Mouse (Mus musculus) ovary, postnatal 10 days (tissue): ENCODE data around the gene Dusp5.
"Not testable (repeated sequence)": the region's sequence is repeated elsewhere in the genome, so short reads cannot be mapped to it uniquely, and the experiment has no call there.

Source experiments
- DNase-seq: peaks from one replicate; pipeline ENCODE4 v3.0.0; 2022; ENCODE audit warnings: low spot score

The Dusp5 gene

DNA sequence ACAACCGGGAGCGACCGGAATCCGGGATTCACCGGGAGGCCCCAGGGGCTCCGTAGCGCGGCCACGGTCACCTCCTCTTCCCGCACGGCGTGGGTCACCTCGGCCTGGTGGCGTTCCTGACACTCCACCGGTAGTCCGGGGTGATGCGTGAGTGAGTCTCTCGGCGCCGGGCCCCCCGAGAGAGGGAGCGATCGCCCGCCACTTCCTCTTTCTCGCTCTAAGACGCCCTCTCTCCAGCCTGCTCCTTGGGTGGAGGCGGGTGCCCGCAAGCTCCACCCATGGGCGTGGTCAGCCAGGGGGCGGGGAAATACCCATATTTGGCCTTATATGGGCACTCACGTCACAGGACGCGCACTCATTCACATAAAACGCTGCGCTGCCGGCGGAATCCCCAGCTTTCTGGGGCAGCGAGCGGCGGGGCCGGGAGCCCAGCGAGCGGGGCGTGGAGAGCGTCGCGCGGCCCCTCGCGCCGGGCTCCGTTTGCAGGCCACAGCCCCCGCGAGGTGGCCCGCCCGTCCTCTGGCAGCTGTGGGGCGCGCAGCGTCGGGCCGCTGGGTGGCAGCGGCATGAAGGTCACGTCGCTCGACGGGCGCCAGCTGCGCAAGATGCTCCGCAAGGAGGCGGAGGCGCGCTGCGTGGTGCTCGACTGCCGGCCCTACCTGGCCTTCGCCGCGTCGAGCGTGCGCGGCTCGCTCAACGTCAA lies at the start of gene Dusp5:
Gene Dusp5 (plus strand): TSS at position 358 of the 703 bp plus-strand sequence.
- peak; percentile 94 for DNase-seq

DNA sequence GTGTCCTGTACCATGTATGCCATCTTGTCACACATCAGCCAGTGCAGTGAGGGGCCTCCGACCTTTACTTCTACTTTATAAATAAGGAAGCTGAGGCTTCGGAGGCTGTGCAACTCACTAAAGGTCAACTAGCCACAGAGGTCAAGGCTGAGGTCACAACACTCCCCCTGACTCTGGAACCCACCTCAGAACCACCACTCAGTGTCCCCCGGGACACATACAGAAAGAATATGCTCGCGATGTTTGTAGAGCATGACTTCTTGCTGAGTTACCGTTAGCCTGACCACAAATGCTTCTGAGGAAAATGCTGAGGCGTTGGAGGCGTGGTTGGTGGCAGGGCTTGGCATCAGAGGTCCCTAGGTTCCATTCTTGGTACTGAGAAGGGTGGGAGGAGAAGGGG lies 49.3 kb upstream of the Dusp5 start:
- no peak for DNase-seq

DNA sequence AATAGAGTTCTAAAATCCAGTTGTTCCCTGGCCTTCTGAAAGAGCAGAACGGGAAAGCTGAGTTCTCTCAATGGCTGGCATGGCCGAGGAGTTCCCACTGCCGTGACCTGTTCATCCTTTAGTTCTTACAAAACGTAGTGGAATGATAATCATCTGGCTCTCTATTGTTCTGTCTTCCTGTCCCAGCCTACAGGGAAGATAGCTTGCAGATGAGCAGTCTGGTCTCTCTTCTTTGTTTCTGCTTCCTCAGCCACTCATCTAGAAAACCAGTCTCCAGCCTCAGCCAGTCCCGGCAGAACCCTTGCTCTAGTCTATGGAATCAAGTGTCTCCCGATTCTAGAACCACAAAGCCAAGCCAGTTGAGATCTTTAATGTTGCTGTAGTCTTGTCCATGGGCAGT lies 46.8 kb upstream of the Dusp5 start:
- no peak for DNase-seq

DNA sequence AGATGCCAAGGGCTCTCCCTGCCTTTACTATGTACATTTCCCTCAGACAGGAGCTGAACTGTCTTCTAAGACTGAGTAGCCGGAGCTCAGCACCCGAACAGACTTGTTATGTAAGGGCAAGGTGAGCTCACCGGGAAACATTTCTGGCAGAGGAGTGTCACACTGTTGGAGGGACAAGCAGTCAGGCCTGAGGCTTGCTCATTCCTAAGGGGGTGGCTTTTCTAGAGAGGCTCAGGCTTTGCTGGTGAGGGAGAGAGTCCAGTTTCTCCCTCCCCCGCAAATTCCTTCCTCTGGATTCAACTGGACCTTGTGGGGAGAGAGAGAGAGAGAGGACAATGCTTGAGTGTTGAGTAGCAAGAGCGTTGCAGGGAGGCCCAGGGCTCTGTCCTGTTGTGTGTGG lies 46.4 kb upstream of the Dusp5 start:
- DNase-seq = no peak

DNA sequence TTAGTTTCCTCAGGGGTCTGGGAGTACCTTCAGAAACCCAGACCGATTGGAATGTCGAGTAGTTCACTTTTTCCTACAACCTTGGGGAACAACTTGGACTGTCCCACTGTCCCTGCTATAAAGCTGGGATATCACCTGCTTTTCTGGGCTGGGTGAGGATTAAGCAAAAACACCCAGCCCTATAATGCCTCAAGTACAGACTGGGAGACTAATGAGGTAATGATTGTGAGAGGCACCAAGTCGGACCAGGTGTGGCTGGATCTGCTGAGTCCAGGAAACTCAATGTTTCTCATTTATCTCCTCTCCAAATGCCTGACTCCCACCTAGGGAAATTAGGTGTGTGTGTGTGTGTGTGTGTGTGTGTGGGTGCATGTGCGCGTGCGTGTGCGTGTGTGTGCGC lies 44.9 kb upstream of the Dusp5 start:
- no peak for DNase-seq

DNA sequence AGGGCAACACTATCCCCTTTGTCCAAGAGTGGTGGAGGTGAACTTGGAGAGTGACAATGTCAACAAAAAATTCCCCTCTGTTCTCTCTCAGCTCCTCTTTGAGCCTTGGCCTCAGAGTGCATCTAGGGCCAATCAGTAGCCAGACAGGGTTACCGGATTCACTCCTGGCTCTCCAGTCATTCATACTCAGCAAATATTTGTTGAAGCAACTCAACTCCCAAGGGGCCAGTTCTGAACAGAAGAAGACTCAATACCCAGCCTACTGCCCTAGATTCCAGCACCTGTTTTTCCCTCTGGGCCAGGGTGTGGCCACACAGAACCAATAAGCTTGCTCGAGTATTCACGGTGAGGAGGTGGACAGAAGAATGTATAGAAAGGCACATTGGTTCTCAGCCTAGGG lies 44.0 kb upstream of the Dusp5 start:
- DNase-seq = no peak

DNA sequence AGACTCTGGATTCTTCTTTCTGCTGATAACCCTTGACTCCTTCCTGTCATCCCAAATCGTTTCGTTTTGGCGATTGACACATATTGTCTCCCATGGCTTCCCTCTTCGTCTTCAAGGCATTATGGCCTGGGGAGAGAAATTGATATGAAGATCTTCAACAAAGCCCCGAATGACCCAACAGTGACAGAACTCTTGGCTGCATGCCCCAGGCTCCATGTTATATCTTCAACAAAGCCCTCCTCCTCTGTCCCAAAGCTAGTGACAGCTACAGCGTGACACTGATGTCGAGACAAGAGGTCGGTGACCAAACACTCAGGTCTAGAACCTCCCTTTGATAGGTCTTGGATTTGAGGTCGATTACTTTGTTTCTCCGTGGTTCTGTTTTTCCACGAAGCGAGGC lies 39.7 kb upstream of the Dusp5 start:
- no peak for DNase-seq

DNA sequence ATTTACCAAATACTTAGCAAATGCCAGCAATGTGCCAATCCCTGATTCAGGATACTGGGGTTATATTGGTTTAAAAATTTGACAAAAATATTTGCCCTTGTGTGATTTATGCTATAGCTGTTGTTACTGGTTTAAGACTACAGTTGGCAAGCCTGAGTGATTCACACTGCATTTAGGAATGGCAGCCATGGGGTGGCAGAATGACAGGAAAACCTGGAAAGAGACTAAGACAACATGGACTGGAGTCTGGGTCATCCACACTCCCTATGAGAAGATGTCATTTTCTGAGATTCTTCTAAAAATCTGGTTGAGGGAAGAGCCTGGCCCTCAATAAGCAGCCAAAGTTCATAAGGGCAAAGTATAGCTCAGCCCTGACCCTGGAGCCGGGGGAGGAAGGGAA lies 39.0 kb upstream of the Dusp5 start:
- DNase-seq = no peak

DNA sequence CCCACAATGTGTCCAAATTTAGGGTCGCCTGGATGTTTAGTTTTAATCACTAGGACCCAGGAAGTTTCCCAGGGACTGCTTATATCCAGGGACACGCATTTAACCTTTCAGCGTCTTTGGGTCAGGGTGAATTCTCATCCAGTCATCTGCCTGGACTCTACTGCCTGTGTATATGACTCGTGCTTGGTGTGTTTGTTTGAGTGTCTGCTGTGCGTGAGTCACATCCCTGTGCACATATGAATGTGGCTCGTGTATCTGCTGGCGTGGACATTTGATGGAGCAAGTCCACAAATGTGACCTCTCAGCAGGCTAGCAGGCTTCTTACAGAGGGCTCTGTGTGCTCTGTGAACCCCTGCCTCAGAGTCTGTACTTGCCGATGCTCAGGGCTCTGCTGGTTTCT lies 38.0 kb upstream of the Dusp5 start:
- DNase-seq = no peak

DNA sequence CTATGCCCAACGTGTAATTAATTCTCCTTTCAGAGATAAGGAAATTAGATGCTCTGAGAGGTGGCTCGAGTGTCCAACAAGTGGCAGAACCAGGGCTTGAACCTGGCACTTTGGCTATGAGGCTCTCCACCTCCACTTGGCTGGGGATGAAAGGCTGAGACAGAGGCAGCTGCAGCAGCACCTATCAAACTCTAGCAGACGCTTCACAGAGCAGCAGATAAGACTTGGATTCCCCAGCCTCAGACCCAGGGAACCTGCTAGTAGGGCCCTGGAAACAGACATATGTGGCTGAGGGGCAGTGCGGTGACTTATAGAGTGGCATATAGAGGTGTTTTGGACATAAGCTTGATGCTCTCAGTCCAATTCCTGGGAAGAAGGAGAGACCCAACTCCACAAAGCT lies 36.4 kb upstream of the Dusp5 start:
- no peak for DNase-seq

DNA sequence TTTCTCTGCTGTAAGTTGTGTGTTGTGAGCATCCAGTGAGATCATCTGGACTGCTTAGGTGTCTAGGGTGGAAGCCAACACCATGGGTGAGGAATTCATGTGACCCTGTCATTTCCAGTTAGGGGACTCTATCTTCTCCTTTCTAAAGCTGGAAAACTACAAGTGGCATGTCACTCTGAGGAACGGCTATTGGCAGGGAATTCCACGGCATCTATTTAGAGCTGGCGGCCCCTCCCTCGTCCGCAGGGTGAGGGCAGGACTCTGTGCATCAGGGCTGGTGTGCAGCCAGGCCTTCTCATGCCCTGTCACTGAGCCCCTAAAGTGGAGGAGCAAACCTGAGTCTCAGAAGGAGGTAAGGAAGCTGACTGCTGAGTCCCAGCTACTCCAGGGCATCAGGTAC lies 35.0 kb upstream of the Dusp5 start:
- DNase-seq = no peak

DNA sequence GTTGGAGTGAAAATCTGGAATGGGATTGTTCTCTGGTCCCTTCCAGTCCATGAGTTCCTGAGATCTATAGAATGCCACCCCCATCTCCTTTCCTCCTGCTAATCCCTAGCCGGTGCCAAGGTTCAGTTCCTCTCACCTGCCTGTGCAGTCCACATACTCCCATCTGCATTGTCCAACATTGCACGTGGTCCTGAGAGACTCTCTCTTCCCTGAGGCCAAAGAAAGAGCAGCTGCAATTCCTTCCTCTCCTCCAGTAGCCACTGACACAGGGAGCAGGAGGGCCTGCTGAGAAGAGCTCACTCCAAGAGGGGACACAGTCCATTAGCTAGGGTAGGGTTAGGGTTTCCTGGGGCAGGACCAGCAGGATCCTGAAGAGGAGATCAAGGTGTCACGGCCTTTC lies 31.0 kb upstream of the Dusp5 start:
- DNase-seq = no peak

DNA sequence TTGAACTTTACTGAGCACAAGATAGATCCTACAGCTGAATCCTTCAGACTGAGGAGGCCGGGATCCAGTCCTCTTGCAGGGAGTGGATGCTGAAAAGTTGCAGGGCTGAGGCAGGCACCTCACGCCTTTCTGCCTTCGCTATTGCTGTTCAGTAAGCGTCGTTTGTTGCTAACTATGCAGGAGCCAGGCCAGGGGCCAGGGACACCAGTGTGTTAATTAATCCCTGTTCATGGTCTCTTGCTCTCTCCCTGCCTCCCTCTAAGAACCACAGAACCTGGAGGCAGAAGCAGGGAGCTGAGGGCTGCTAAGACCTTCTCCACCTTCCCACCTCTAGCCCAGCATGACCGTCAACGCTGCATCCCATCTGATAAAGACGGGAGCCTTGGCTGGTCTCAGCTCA lies 29.9 kb upstream of the Dusp5 start:
- DNase-seq = no peak

DNA sequence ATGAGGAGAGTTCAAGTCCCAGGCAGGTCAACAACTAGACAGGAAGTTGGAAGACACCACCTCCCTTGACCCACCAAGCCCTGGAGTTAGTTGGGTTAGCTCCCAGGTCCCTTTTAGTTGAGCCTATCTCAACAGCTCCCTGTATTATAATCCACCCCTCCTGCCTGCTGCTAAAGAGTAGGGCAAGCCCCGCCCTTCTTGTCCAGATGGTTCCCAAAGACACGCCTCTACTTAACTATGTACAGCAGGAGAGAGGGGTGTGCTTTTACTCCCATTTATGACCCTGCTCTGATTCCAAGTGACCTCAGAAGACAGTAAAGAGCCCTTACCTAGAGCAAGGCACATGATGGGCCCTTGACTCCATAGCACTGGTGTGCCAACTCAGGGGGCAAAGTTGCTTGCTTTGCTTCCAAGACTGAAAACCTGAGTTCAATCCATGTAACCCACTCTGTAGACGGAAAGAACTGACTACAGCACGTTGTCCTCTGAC lies 29.4 kb upstream of the Dusp5 start:
- no peak for DNase-seq

DNA sequence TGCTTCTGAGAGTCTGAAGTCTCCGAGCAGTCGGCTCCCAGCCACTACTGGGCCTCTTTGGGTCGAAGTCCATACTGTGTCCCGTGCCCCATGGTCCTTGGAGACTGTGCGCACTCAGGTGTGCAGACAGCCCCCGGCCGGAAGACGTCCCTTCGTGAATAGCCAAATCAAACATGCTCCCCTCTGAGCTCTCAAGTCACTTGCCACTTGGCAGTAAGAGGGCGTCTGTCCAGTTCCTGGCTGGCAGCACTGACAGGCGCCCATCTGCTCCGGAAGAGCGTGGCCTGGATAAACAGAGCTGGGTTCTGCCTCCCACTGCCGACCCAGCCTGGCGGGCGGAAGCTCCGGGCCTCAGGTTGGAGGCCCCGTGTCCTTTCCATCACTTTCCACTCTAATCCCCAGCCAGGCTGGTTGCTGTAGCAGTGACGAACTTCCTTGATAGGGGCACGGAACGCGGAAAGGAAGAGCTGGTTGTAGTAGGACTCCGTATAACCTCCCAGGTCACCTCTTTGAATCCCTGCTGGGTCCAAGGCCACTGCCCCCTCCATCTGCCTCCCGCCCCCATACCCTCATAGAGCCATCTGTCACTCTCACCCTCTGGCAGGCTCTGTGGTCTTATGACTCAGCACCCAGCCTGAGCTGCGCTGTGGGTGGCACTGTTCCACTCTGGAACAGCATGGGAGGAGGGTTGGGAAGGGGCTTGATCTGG lies 28.5 kb upstream of the Dusp5 start:
- DNase-seq = no peak

DNA sequence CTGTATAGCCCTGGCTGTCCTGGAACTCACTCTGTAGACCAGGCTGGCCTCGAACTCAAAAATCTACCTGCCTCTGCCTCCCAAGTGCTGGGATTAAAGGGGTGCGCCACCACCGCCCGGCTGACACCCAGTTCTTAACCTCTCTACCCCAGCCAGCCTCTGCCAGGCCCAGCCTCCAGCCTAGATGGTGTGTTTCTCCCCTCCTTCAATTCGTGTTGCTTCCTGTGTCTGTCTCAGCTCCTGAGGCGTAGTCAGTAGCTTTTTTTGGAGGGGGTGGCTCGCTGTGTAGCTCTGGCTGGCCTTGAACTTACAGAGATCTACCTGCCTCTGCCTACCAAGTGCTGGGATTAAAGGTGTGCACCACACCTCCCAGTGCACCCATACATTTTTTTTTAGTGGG lies 27.7 kb upstream of the Dusp5 start:
- not testable (repeated sequence) for DNase-seq

DNA sequence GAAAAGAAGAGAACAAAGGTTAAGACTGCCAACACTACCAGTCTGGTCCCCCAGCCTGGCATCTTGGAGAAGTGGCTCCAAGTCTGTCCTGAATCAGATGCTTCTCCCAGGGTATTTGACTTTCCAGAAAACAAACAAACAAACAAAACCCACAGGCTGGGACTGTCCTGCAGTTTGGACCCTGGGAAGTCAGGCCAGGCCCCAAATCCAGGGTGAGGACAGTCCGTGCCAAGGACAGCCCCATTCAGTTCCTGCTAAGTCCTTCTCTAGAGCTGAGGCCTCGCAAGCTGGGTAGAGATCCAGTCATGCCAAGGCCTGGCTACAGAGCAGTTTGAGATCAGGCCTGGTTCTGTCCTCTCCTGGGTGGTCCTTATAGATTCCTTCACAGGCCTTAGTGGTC lies 27.1 kb upstream of the Dusp5 start:
- DNase-seq = no peak

DNA sequence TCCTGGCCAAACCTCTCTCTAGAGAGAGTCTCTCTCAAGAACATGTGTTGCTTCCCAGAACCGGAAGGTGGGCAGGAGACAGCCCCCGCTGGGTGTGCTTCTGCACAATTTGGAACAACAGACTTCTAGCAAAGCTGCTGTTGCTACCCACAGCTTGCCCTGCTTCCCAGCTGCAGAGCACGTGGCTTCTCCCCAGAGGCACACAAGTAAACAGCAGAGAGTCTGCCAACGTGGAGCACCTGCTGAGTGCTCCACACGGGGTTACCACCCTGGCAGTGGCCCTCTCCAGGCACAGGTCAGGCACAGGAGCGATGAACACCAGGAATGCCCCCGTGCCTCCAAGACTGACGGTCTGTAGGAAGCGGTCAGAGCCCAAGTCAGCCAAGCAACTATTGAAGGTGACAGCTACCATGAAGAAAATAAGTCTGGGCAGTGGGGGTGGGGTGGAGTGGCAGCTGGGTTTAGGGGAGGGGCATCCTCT lies 26.0 kb upstream of the Dusp5 start:
- no peak for DNase-seq

DNA sequence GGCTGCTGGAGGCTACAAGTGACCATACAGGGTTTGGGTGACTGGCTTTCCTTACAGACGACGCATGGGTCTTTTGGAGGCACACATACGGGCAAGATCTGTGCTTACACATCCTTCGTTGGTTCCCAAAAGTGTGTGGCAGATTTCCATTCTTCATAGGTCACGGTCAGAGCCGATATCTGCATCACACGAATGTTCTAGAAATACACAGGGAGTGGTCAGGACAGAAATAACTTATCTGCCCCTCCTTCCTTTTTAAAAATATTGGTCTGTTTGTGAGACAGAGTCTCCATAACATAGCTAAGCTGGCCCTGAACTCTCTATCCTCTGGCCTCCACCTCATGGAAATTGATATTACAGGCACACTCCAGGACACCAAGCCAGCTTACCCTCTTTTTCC lies 24.7 kb upstream of the Dusp5 start:
- DNase-seq = no peak

DNA sequence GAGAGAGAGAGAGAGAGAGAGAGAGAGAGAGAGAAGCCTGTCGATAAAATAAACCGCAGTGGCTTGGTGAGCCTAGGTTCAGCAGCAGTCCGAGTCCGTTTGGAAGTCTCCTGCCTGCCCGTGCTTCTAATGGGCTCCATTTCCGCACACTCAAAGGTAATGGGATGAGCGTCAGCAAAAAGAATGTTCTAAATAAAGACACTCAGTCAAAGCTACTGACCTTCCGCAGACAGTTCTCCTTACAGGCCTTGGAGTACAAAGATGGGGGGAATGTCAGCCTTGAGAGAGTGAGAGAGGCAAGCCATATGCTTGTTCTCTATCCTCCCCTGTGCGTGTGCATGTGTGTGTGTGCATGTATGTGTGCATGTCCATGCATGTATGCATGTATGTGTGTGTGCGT lies 23.2 kb upstream of the Dusp5 start:
- no peak for DNase-seq

DNA sequence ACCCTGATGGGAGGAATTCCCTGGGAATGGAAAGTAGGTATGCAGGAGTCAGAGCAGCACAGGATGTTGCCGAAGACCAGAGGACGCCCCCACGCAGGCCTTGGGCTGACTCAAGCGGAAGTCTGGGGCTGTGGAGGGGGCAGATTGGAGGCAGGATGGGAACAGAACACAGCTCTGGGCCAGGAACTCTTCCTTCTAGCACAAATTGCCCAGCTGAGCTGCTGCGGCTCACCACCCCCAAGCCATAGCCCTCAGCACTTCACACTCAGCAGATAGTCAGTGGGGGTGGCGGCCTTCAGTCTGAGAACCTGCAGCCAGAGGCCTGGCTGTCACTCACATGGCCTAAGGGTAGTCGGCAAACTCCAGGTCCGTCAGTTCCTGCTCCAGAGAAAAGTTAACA lies 21.4 kb upstream of the Dusp5 start:
- no peak for DNase-seq

DNA sequence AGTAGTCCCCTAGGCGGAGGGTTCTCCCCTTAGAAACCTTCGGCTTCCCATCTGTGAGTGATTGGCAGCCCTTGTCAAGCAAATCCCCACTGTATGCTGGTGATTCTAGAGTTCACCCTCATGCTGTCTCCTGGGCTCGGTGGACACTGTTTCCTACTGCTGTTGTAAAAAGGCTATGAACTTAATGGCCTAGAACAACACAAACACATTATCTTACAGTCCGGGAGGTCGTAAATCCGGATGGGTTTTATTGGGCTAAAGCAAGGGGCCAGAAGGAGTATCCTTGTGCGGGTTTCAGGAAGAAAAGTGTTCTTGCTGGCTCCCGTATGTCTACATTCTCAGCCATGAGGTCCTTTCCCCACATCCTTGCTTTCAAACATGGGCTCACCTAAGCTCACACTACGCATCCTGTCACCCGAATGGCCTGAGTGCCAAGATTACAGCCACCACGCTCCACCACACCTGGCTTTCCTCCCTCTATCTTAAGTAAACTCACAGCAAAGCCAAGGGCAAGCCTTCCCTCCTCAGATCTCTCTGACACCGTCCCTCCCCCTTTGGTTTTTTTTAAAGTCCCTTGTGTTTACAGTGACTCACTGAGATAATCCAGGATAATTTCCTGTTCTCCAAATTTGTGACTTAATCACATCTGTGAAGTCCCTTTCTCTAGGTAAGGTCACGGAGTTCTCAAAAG lies 17.5 kb upstream of the Dusp5 start:
- no peak for DNase-seq
